Mouse (Mus musculus): ENCODE results near the gene Drd4. TPM values are rescaled to one million over a fixed set of nuclear protein-coding genes. Genes with fewer than 3 reads are reported as not detected.

The Drd4 gene
- total and polyA plus RNA-seq, 2 experiments from 2014 or later: 0.07 TPM; not detected in 1

- Histone ChIP-seq H3K4me2 (ENCODE audit: low read depth, low read length) (peak overlapping the region; percentile 41), H3K27ac (ENCODE audit: low read depth) (no peak overlapping the region), H3K27me3 (ENCODE audit: control insufficient read depth, insufficient read depth, low read length) (no peaks in the 10 kb centered on the region), H3K4me1 (ENCODE audit: control insufficient read depth, insufficient read depth) (peaks cover 9% of the 10 kb centered on the region), H3K9ac (replicated peaks; ENCODE audit: low read depth, low read length) (no peak overlapping the region), H3K36me3 (replicated peaks; ENCODE audit: control insufficient read depth, insufficient read depth, low read length) (no peaks in the 10 kb centered on the region), H3K9me3 (replicated peaks; ENCODE audit: control insufficient read depth, low read length) (no peaks in the 10 kb centered on the region), H3K4me3 (ENCODE audit: low read depth, low read length) (no peak overlapping the region)
- TF ChIP-seq EP300 (IDR thresholded peaks at IDR 0.05; ENCODE audit: low read depth) (no peak), CTCF (IDR thresholded peaks at IDR 0.05; ENCODE audit: low read depth) (no peak)
- ATAC-seq (ENCODE audit: insufficient read depth, low read depth) (no peak), DNase-seq (ENCODE audit: low spot score) (no peak)
- WGBS: 62% methylated on average over 14 of the region's 14 CpGs
Measured at GRCm38 (mm10) chr7:141269273-141269545, 22.6 kb upstream of the Drd4 start.

GRCm38 (mm10) chr7:141270631-141271030, 21.2 kb upstream of the Drd4 start:
- H3K27me3 ChIP-seq (ENCODE audit: control insufficient read depth, insufficient read depth, low read length): no peaks in the 10 kb centered on the region
- no peaks in the 10 kb centered on the region for H3K36me3 ChIP-seq (replicated peaks; ENCODE audit: control insufficient read depth, insufficient read depth, low read length)
- TF ChIP-seq CTCF (IDR thresholded peaks at IDR 0.05; ENCODE audit: low read depth) (no peak), EP300 (IDR thresholded peaks at IDR 0.05; ENCODE audit: low read depth) (no peak)
- no peak overlapping the region for H3K9ac ChIP-seq (replicated peaks; ENCODE audit: low read depth, low read length)
- DNase-seq (ENCODE audit: low spot score) (no peak), ATAC-seq (ENCODE audit: insufficient read depth, low read depth) (no peak)
- H3K4me2 ChIP-seq (ENCODE audit: low read depth, low read length): no peak overlapping the region
- no peak overlapping the region for H3K4me3 ChIP-seq (ENCODE audit: low read depth, low read length)
- no peaks in the 10 kb centered on the region for H3K9me3 ChIP-seq (replicated peaks; ENCODE audit: control insufficient read depth, low read length)
- H3K4me1 ChIP-seq (ENCODE audit: control insufficient read depth, insufficient read depth): peaks cover 4% of the 10 kb centered on the region; the same call in 1 of the 2 replicates
- H3K27ac ChIP-seq (ENCODE audit: low read depth): no peak overlapping the region
- WGBS: 85% methylated on average over 3 of the region's 3 CpGs

- H3K27ac ChIP-seq (ENCODE audit: low read depth): no peak overlapping the region
- no peak for TF ChIP-seq EP300 (IDR thresholded peaks at IDR 0.05; ENCODE audit: low read depth)
- no peak for TF ChIP-seq CTCF (IDR thresholded peaks at IDR 0.05; ENCODE audit: low read depth)
- H3K4me2 ChIP-seq (ENCODE audit: low read depth, low read length): no peak overlapping the region
- no peaks in the 10 kb centered on the region for H3K36me3 ChIP-seq (replicated peaks; ENCODE audit: control insufficient read depth, insufficient read depth, low read length)
- no peak overlapping the region for H3K9ac ChIP-seq (replicated peaks; ENCODE audit: low read depth, low read length)
- DNase-seq (ENCODE audit: low spot score) (no peak), ATAC-seq (ENCODE audit: insufficient read depth, low read depth) (no peak)
- no peaks in the 10 kb centered on the region for H3K4me1 ChIP-seq (ENCODE audit: control insufficient read depth, insufficient read depth)
- 81% methylated on average over 9 of the region's 9 CpGs for WGBS
- H3K27me3 ChIP-seq (ENCODE audit: control insufficient read depth, insufficient read depth, low read length): peaks cover 18% of the 10 kb centered on the region; the same call in 1 of the 2 replicates
- no peak overlapping the region for H3K4me3 ChIP-seq (ENCODE audit: low read depth, low read length)
- no peaks in the 10 kb centered on the region for H3K9me3 ChIP-seq (replicated peaks; ENCODE audit: control insufficient read depth, low read length)
Measured at GRCm38 (mm10) chr7:141275356-141275755, 16.4 kb upstream of the Drd4 start.

- no peak within 1 kb of the TSS for H3K4me2 ChIP-seq (ENCODE audit: low read depth, low read length)
- 72% methylated on average over 11 of the region's 11 CpGs for WGBS
- H3K27ac ChIP-seq (ENCODE audit: low read depth): no peak within 1 kb of the TSS
- H3K27me3 ChIP-seq (ENCODE audit: control insufficient read depth, insufficient read depth, low read length): peaks cover 18% of the 10 kb centered on the region; the same call in 1 of the 2 replicates
- no peaks in the 10 kb centered on the region for H3K4me1 ChIP-seq (ENCODE audit: control insufficient read depth, insufficient read depth)
- ATAC-seq (ENCODE audit: insufficient read depth, low read depth) (no peak), DNase-seq (ENCODE audit: low spot score) (no peak)
- no peaks in the 10 kb centered on the region for H3K9me3 ChIP-seq (replicated peaks; ENCODE audit: control insufficient read depth, low read length)
- H3K9ac ChIP-seq (replicated peaks; ENCODE audit: low read depth, low read length): no peak within 1 kb of the TSS
- no peak within 1 kb of the TSS for H3K4me3 ChIP-seq (ENCODE audit: low read depth, low read length)
- H3K36me3 ChIP-seq (replicated peaks; ENCODE audit: control insufficient read depth, insufficient read depth, low read length): no peaks in the 10 kb centered on the region
- TF ChIP-seq EP300 (IDR thresholded peaks at IDR 0.05; ENCODE audit: low read depth): no peak
- no peak for TF ChIP-seq CTCF (IDR thresholded peaks at IDR 0.05; ENCODE audit: low read depth)
Measured at GRCm38 (mm10) chr7:141276546-141276945, 15.3 kb upstream of the Drd4 start, which contains the start of gene Cdhr5. Gene Cdhr5 (minus strand): TSS chr7:141276786.

- TF ChIP-seq EP300 (IDR thresholded peaks at IDR 0.05; ENCODE audit: low read depth) (no peak), CTCF (IDR thresholded peaks at IDR 0.05; ENCODE audit: low read depth) (no peak)
- Histone ChIP-seq H3K9ac (replicated peaks; ENCODE audit: low read depth, low read length) (no peak overlapping the region), H3K9me3 (replicated peaks; ENCODE audit: control insufficient read depth, low read length) (no peaks in the 10 kb centered on the region), H3K4me2 (ENCODE audit: low read depth, low read length) (no peak overlapping the region), H3K4me3 (ENCODE audit: low read depth, low read length) (no peak overlapping the region), H3K36me3 (replicated peaks; ENCODE audit: control insufficient read depth, insufficient read depth, low read length) (no peaks in the 10 kb centered on the region), H3K27me3 (ENCODE audit: control insufficient read depth, insufficient read depth, low read length) (peaks cover 18% of the 10 kb centered on the region; the same call in 1 of the 2 replicates), H3K4me1 (ENCODE audit: control insufficient read depth, insufficient read depth) (no peaks in the 10 kb centered on the region), H3K27ac (ENCODE audit: low read depth) (no peak overlapping the region)
- DNase-seq (ENCODE audit: low spot score) (no peak), ATAC-seq (ENCODE audit: insufficient read depth, low read depth) (0 out of 2 replicates have a peak, but pooled peaks have one; percentile 16)
- WGBS: 74% methylated on average over 11 of the region's 11 CpGs
Measured at GRCm38 (mm10) chr7:141277701-141278678, 13.8 kb upstream of the Drd4 start.
